Mouse (Mus musculus) adrenal gland, postnatal 25 days (tissue): Measurements from ENCODE around the gene Trex1. TPM values are rescaled to one million over a fixed set of nuclear protein-coding genes. Genes with fewer than 3 reads are reported as not detected.

Experiments
- DNase-seq: peaks from one replicate; pipeline ENCODE4 v3.0.0; 2021; ENCODE audit warnings: mixed read lengths
- total RNA-seq: library from RNA; stranded (reverse); gene quantifications from 2 replicates; pipeline ENCODE4 v1.2.3, GENCODE M21; 2021

The Trex1 gene
- total RNA-seq, 1 experiment from 2014 or later: 23.3 TPM

- DNase-seq: no peak
Observed at GRCm38 (mm10) chr9:109087987-109088386, 28.5 kb upstream of the Trex1 start.

GRCm38 (mm10) chr9:109084922-109085321, 25.4 kb upstream of the Trex1 start:
- DNase-seq: no peak

GRCm38 (mm10) chr9:109082124-109082800, 22.7 kb upstream of the Trex1 start, which contains the start of the genes Ccdc51 and Tma7:
Gene Ccdc51, plus strand, starts transcription at chr9:109082493.
Gene Tma7, minus strand, starts transcription at chr9:109082587.
- peak; percentile 86 for DNase-seq

- DNase-seq: no peak
Observed at GRCm38 (mm10) chr9:109081749-109082123, 22.2 kb upstream of the Trex1 start.

- DNase-seq: no peak
Observed at GRCm38 (mm10) chr9:109080516-109080915, 21.0 kb upstream of the Trex1 start.

GRCm38 (mm10) chr9:109073661-109074573, 14.4 kb upstream of the Trex1 start, which contains the start of gene Atrip:
Gene Atrip, minus strand, starts transcription at chr9:109074124.
- peak; percentile 95 for DNase-seq

GRCm38 (mm10) chr9:109068095-109068735, 8.7 kb upstream of the Trex1 start:
- DNase-seq: no peak

- no peak for DNase-seq
Observed at GRCm38 (mm10) chr9:109060898-109061295, 1.4 kb upstream of the Trex1 start.

GRCm38 (mm10) chr9:109060184-109060897, 807 bp upstream of the Trex1 start:
- no peak for DNase-seq

GRCm38 (mm10) chr9:109058006-109058765, 1.3 kb downstream of the Trex1 start:
- no peak for DNase-seq

- no peak for DNase-seq
Observed at GRCm38 (mm10) chr9:109057543-109057942, 2.0 kb downstream of the Trex1 start.

- DNase-seq: no peak
Observed at GRCm38 (mm10) chr9:109056916-109057315, 2.6 kb downstream of the Trex1 start.

GRCm38 (mm10) chr9:109056081-109056690, 3.3 kb downstream of the Trex1 start:
- no peak for DNase-seq

- no peak for DNase-seq
Observed at GRCm38 (mm10) chr9:109055271-109056030, 4.1 kb downstream of the Trex1 start.

GRCm38 (mm10) chr9:109054712-109055111, 4.8 kb downstream of the Trex1 start:
- DNase-seq: peak; percentile 58

GRCm38 (mm10) chr9:109053851-109054250, 5.7 kb downstream of the Trex1 start:
- DNase-seq: no peak

GRCm38 (mm10) chr9:109053366-109053765, 6.2 kb downstream of the Trex1 start:
- DNase-seq: no peak

- DNase-seq: no peak
Observed at GRCm38 (mm10) chr9:109052490-109053260, 6.9 kb downstream of the Trex1 start.
